Mouse (Mus musculus) activated CD4-positive, CD25-positive, alpha-beta regulatory T cell, adult 4 months (primary cell): ENCODE data around the gene Lcn2. TPM values are rescaled to one million over a fixed set of nuclear protein-coding genes. Genes with fewer than 3 reads are reported as not detected.

Experiments used
- ATAC-seq: one replicate; pipeline ENCODE4 v1.8.0; 2017
- polyA plus RNA-seq, 2 experiments: library from polyadenylated mRNA; unstranded; fragments of 100-300 nt; shearing (Covaris generic); gene quantifications; one replicate each; pipeline ENCODE4 v1.2.1; 2017

The Lcn2 gene
- polyA plus RNA-seq: not detected

DNA sequence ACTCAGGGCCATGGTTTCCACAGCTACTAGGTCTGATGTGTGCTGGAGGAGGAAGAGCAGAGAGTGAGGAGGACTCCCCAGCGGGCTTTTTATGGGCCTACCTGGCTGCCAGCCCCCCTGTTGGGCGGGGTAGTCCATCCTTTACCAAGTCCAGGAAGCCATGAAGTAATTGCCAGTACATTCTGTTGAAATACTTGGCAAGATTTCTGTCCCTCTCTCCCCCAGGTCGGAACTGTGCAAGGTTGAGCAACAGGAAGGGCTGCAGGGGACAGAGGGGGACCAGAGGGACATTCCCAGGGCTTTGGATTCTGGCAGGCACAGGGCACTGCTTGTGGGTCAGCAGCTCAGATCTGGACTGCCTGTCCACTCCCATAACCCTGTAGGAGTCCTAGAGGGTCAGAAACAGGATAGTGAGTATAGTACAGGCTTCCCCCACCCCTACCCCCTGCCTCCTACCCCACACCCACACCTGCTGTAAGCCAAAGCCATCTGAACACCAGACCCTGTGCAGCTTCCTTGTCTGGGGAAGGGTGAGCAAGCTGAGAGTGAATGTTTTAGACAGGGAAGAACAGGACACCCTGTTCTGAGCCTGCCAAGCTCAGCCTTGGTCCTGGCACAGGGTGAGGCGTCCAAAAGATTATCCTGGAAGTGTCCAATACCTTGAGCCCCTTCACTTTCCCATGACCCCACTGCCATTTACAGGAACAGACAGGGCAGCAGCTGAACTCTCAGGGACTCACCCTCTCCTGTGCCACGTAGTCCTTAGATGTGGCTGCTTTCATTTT is at the start of gene Lcn2:
Gene Lcn2, minus strand, starts transcription at position 547 of the 785 bp plus-strand sequence.
- ATAC-seq: no peak

- ATAC-seq: no peak
Measured at GRCm38 (mm10) chr2:32437612-32438166, 49.6 kb upstream of the Lcn2 start.

GRCm38 (mm10) chr2:32436686-32437372 is 48.8 kb upstream of the Lcn2 start:
- no peak for ATAC-seq

- no peak for ATAC-seq
Measured at GRCm38 (mm10) chr2:32430701-32431676, 42.9 kb upstream of the Lcn2 start.

GRCm38 (mm10) chr2:32429215-32429891 is 41.3 kb upstream of the Lcn2 start:
- no peak for ATAC-seq

- ATAC-seq: peak; percentile 30
Measured at GRCm38 (mm10) chr2:32428262-32428722, 40.2 kb upstream of the Lcn2 start.

DNA sequence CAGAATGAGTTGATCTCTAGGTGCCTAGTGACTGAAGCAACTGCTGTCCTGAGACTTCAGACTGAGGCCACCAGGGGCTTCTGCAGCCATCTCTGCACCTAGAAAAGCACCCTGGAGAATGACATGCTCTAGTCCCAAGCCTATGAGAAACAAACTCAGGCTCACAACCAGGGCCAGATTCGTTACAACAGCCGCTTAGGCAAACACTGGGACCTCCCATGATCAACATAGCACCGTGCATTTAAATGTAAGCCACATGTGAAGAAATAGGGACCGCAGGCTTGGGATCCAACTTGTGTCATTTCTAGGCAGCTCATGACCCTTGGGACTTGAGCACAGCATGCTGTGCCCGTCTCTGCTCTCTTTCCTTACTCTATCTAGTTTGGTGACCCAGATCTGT is 39.7 kb upstream of the Lcn2 start:
- no peak for ATAC-seq

DNA sequence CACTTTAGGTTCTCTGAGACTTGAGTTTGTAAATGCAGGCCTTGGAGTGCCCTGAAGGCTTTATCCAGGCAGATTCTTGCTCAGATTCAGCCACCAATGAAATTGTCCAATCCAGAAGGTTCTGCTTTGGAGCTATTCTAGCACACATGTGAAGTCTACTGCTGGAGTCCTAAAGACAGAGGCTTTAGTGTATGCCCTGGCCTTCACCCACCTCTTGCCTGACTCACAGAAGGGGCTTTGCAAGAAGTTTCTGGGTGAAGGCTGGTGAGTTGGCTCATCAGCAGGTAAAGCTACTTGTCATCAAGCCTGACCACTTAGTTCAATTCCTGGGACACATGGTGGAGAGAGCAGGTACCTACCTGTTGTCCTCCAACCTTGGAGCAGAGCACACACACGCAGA is 38.1 kb upstream of the Lcn2 start:
- ATAC-seq: no peak

DNA sequence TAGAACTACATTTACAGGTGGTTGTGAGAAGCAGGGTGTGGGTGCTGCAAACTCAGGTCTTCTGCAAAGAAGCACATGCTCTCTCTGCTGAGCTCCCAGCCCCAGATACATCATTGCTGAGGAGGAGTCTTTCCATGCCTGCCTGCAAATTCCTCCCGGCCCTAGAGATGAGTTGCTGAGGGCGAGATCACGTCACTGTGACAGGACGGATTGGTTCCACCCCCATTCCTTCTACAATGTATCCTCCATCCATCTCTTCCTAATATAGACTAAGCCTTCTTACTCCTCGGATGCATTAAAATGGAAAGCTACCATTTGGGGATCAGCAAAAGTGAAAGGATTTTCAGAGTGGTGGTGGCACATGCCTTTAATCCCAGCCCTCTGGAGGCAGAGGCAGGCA is 37.5 kb upstream of the Lcn2 start:
- ATAC-seq: no peak

GRCm38 (mm10) chr2:32424796-32425195 is 36.7 kb upstream of the Lcn2 start:
- ATAC-seq: no peak

GRCm38 (mm10) chr2:32423481-32424331 is 35.7 kb upstream of the Lcn2 start:
- ATAC-seq: peak; percentile 77

GRCm38 (mm10) chr2:32421851-32422251 is 33.8 kb upstream of the Lcn2 start:
- ATAC-seq: no peak

GRCm38 (mm10) chr2:32420647-32421046 is 32.6 kb upstream of the Lcn2 start:
- ATAC-seq: no peak

- ATAC-seq: no peak
Measured at GRCm38 (mm10) chr2:32420066-32420608, 32.1 kb upstream of the Lcn2 start.

- ATAC-seq: no peak
Measured at GRCm38 (mm10) chr2:32419359-32419758, 31.3 kb upstream of the Lcn2 start.

- no peak for ATAC-seq
Measured at GRCm38 (mm10) chr2:32418430-32419151, 30.5 kb upstream of the Lcn2 start.

- no peak for ATAC-seq
Measured at GRCm38 (mm10) chr2:32417486-32417885, 29.4 kb upstream of the Lcn2 start.

DNA sequence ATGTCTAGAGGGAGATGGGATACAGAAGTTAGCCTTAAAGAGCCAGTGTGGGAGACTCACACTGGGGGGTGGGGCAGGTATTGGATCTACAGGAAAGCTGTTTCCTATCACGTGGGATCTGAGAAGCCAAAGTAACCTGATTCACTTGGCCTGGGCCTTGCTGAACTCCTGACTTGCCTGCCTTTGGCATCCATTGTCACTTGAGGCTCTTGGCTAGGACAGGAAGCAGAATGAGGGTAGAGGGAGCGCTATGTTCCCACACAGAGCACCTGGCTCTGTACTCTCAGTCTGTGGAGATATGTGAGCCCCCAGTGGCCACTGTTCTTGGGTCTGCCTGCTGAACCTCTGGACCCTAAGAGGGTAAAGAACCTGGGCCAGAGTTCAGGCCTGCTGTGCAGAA is 28.5 kb upstream of the Lcn2 start:
- ATAC-seq: no peak

DNA sequence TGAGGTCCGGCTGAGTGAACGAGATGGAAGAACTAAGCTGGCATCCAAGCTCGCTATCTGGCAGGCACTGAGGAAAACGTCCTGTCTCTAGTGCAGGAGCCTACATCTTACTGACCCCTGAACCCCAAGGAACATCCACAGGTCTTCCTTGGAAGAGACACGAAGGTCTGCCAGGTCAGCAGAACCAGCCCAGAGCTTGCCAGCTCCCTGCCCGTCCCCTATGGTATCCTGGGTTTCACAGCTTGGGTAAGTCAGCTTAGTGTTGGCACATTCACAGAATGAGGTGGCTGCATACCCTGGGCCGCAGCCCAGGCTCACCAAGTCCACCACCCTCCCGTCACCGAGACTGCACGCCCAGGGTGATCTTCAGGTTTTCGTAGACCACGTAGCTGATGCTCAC is 27.7 kb upstream of the Lcn2 start:
- ATAC-seq: no peak

GRCm38 (mm10) chr2:32413936-32414335 is 25.9 kb upstream of the Lcn2 start:
- ATAC-seq: no peak
